Comparison of ENCODE assay signal across 8 mouse cellular contexts in genomic region chr13:104518312-104519005, GRCm38 (mm10).
A peak's percentile ranks its signal among the peaks of the same experiment; 100 is the strongest.
DNase-seq lines count a peak whose midpoint lies in the region; ATAC-seq and TF ChIP-seq lines count a peak whose summit lies in the region.

No protein-coding gene starts in this region.

- TF ChIP-seq CTCF in embryonic fibroblast, embryonic 13.5 days (IDR thresholded peaks at IDR 0.05; ENCODE audit: borderline replicate concordance, insufficient read depth, low read length), result no peak

- peaks cover 9% of the 10 kb centered on the region for H3K4me1 ChIP-seq in embryonic fibroblast, embryonic 13.5 days (ENCODE audit: control insufficient read depth, insufficient read depth, low read length)
- peaks cover 23% of the 10 kb centered on the region for H3K4me1 ChIP-seq in heart, embryonic 10.5 days
- peaks cover 33% of the 10 kb centered on the region for H3K4me1 ChIP-seq in limb, embryonic 10.5 days
- H3K4me1 ChIP-seq in midbrain, embryonic 14.5 days (ENCODE audit: control insufficient read depth, insufficient read depth, low read length), result peaks cover 10% of the 10 kb centered on the region

- peak; percentile 49; the same call in 1 of the 2 replicates for TF ChIP-seq POLR2A in embryonic fibroblast, embryonic 13.5 days (IDR thresholded peaks at IDR 0.05; ENCODE audit: low read depth, low read length)

- 16% methylated on average over 19 of the region's 19 CpGs for WGBS in heart, embryonic 10.5 days
- 11% methylated on average over 19 of the region's 19 CpGs for WGBS in limb, embryonic 10.5 days
- WGBS in midbrain, embryonic 14.5 days, result 3% methylated on average over 19 of the region's 19 CpGs

- no peaks in the 10 kb centered on the region for H3K27me3 ChIP-seq in heart, embryonic 10.5 days (ENCODE audit: insufficient read depth, poor library complexity, severe bottlenecking)
- no peaks in the 10 kb centered on the region for H3K27me3 ChIP-seq in limb, embryonic 10.5 days (ENCODE audit: low read depth, poor library complexity, severe bottlenecking)
- H3K27me3 ChIP-seq in midbrain, embryonic 14.5 days (ENCODE audit: control insufficient read depth, insufficient read depth, low read length), result no peaks in the 10 kb centered on the region

- peak overlapping the region; percentile 99 for H3K27ac ChIP-seq in embryonic fibroblast, embryonic 13.5 days (ENCODE audit: insufficient read depth, low read length)
- H3K27ac ChIP-seq in heart, embryonic 10.5 days, result peak overlapping the region; percentile 92
- peak overlapping the region; percentile 96 for H3K27ac ChIP-seq in limb, embryonic 10.5 days
- peak overlapping the region; percentile 96 for H3K27ac ChIP-seq in midbrain, embryonic 14.5 days (replicated peaks; ENCODE audit: low read depth, low read length)

- H3K4me2 ChIP-seq in midbrain, embryonic 14.5 days (ENCODE audit: low read length), result peak overlapping the region; percentile 65

- peak; percentile 96 for DNase-seq in brain, adult 2 months (ENCODE audit: low read depth, low spot score)
- peak; percentile 92 for DNase-seq in heart, embryonic 10.5 days (ENCODE audit: low spot score)
- DNase-seq in kidney, adult 9 months, result peak; percentile 93
- peak; percentile 91 for DNase-seq in limb, embryonic 10.5 days (ENCODE audit: low spot score)
- DNase-seq in midbrain, embryonic 14.5 days, result peak; percentile 97
- DNase-seq in telencephalon, adult 2 months (ENCODE audit: low read depth, low spot score), result peak; percentile 80
- DNase-seq in spleen, adult 18-20 months, result no peak

- H3K36me3 ChIP-seq in heart, embryonic 10.5 days, result no peaks in the 10 kb centered on the region
- no peaks in the 10 kb centered on the region for H3K36me3 ChIP-seq in limb, embryonic 10.5 days
- no peaks in the 10 kb centered on the region for H3K36me3 ChIP-seq in midbrain, embryonic 14.5 days (ENCODE audit: control insufficient read depth, insufficient read depth, low read length)

- peak overlapping the region; percentile 66 for H3K9ac ChIP-seq in midbrain, embryonic 14.5 days (replicated peaks; ENCODE audit: low read length)

- H3K4me3 ChIP-seq in embryonic fibroblast, embryonic 13.5 days (ENCODE audit: insufficient read depth, low read length), result no peak overlapping the region
- peak overlapping the region; percentile 56 for H3K4me3 ChIP-seq in heart, embryonic 10.5 days
- peak overlapping the region; percentile 48 for H3K4me3 ChIP-seq in limb, embryonic 10.5 days
- H3K4me3 ChIP-seq in midbrain, embryonic 14.5 days (replicated peaks; ENCODE audit: low read depth, low read length), result peak overlapping the region; percentile 33

- no peaks in the 10 kb centered on the region for H3K9me3 ChIP-seq in heart, embryonic 10.5 days
- no peaks in the 10 kb centered on the region for H3K9me3 ChIP-seq in limb, embryonic 10.5 days (replicated peaks)
- no peaks in the 10 kb centered on the region for H3K9me3 ChIP-seq in midbrain, embryonic 14.5 days (ENCODE audit: control insufficient read depth, low read length)

- peak; percentile 95 for ATAC-seq in midbrain, embryonic 14.5 days (ENCODE audit: low FRiP score, low TSS enrichment)

Comparison
In these comparisons a context has a peak if more than half of its experiments do, and no peak if none do; other contexts are left out.
1. DNase-seq: peak in brain, adult 2 months (single experiment), heart, embryonic 10.5 days (single experiment), kidney, adult 9 months (single experiment), limb, embryonic 10.5 days (single experiment), midbrain, embryonic 14.5 days (single experiment) and telencephalon, adult 2 months (single experiment); none in spleen, adult 18-20 months (0 of 2).
2. Peak in every context shown above with its lines, with median percentiles within 50 percentile points of each other: H3K27ac ChIP-seq.